Mouse (Mus musculus): ENCODE results near the gene Usp22.
"Not testable (repeated sequence)": the region's sequence is repeated elsewhere in the genome, so short reads cannot be mapped to it uniquely, and the experiment has no call there.

Gene Usp22

DNA sequence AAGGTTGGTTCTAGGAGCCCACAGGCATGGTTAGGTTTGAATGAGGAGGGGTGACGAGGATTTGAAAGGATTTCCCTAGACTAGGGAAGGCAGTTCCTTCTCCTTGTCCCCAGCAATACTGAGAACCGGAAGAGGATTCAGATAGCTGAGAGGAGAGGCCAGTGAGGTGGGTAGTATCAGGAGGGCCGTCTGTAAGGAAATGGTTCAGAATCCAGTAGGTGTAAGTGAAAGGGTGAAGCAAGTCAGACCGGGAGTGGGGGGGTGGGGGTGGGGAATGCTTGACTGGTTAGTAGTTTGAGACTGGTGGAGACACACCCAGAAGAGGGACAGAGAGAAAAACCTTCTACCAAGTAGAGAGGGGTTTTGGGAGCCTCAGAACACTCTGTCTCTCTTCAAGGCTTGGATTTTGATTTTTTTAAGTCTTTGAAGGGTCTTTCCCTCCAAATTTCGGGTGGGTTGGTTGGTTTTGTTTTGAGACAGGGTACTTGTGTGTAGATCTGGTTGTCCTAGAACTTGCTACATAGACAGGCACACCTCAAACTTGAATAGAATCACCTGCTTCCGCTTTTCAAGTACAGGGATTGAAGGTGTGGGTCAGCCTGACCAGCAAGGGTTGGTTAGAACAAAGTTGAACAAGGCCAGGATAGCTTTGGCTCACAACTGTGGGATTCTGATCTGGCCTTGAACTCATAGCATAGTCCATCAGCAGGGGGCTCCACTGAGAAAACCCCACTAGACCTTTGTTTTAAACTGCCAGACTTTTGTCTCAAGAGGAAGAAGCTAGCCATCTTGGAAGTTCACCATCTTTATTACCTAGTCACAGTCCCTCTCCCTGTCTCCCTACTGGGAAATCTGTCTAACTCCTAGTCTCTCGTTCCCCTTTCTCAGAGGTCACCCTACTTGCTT, 31.0 kb downstream of the Usp22 start:
- DNase-seq (ENCODE audit: low read depth, low spot score) = no peak

GRCm38 (mm10) chr11:61142941-61143530, 31.8 kb downstream of the Usp22 start:
- DNase-seq (ENCODE audit: low read depth, low spot score) = no peak

DNA sequence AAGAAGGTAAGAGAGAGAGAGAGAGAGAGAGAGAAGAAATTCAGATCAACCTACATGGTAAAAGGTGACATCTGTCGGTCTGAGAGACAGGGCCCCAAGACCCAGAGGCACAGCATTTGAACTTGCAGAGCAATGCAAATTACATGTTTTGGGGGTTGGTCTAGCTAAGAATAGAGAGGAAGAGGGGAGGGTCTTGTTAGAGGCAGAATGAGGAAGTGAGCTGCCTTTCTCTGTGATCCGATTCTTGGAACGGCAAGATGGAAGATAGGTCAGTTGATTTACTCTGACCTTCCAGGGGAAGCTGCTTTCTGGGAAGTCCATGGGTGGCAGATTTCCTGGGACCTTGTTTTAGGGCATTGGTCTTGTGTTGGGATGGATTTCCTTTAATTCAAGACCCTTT, 32.6 kb downstream of the Usp22 start:
- no peak for DNase-seq (ENCODE audit: low read depth, low spot score)

DNA sequence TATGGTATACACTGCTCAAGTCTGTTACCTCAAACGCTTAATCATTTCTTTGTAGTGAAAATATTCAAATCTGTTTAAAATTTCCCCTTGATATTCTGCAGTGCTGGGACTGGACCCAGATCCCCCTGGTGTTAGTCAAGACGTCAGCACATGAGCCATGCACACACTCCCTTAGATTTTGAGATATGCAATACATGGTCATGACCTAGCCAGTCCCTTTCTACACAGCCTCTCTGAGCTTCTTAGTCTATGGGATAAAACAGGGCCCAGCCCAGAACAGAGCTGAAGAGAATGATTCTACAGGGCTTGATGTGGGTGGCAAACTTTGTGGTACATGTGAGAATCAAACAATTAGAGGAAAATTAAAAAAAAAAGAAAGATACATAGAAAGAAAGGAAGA, 33.2 kb downstream of the Usp22 start:
- no peak for DNase-seq (ENCODE audit: low read depth, low spot score)

GRCm38 (mm10) chr11:61132943-61133342, 41.9 kb downstream of the Usp22 start:
- DNase-seq (ENCODE audit: low read depth, low spot score) = no peak

GRCm38 (mm10) chr11:61130646-61131045, 44.2 kb downstream of the Usp22 start:
- not testable (repeated sequence) for DNase-seq (ENCODE audit: low read depth, low spot score)

GRCm38 (mm10) chr11:61129305-61129704, 45.5 kb downstream of the Usp22 start:
- no peak for DNase-seq (ENCODE audit: low read depth, low spot score)

DNA sequence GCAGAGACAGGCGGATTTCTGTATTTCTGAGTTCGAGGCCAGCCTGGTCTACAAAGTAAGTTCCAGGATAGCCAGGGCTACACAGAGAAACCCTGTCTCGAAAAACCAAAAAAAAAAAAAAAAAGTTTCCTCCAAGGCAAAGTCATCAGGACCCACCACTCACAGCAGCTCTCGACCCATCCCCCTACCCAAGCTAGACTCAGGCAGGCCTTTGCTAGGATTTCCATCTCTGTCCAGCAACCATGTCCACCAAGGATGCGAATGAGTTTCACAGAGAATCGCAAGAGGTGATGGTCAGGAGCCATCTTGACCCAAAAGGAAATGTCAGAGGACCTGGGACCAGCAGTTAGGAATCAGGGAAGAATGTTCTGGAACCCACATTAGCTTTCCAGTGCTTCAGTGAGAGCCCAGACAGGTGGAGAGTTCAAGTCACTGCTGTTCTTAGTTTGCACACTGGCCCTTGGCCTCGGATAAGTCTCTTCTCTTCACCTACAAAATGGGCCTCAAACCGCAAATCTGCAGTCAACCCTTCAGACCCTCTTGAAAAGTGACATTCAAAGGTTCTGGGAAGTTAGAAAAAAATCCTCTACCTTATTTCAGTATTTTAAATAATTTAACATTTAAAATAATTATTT, 47.3 kb downstream of the Usp22 start:
- DNase-seq (ENCODE audit: low read depth, low spot score) = no peak

DNA sequence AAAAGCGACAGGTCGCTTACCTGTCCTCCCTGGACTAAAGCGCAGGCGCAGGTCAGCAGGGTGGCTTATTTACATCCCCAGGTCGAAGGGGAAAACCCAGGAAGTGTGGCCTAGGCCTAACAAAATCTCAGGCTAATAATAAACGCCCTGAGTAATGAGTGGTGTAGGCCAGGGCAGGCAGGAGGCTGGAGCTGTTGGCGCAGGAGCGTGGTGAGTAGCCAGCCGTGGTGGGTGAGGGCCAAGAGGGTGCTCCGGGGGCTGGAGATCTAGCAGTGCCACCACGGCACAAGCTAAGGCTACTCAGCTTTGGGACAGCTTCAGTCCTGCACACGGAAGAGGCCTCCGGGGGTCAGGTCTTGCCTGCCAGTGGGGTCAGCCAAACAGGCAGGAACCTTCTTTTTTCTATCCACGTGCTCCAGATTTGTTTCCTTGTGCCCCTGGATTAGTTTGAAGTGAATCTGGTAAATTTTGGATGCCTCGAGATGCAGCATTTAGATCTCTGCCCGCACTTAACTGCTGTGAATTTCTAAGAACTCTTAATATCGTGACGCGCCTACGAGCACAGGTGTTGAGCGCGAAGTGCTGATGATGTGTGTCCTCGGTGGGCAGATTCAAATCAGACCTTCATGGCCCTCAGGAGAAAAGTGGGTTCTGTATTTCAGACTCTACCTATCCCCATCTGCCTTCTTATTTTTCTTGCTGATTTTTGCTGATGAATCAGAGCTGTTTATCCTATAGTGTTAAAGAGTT, 48.1 kb downstream of the Usp22 start, which contains the start of gene Tnfrsf13b:
Tnfrsf13b (plus strand) TSS at position 150 of the 750 bp plus-strand sequence.
- DNase-seq (ENCODE audit: low read depth, low spot score) = no peak

GRCm38 (mm10) chr11:61125970-61126369, 48.9 kb downstream of the Usp22 start:
- no peak for DNase-seq (ENCODE audit: low read depth, low spot score)

DNA sequence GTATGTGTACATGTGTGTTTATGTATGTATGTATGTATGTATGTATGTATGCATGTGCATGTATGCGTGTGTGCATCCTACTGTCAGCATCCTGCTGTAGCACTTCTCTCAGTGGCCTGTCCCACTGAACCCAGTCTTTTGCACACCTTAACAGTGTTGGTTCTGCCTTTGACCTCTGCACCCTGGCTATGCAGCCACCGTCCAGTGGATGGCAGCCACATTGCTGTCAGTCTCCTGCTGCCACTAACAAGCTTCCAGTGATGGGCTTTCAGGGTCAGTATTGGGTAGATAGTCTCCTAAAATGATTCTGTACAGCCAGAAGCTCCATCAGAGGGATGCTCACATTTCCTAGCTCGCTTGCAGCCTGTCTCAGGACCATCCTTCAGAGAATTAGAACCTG, 51.0 kb downstream of the Usp22 start:
- DNase-seq (ENCODE audit: low read depth, low spot score) = no peak

DNA sequence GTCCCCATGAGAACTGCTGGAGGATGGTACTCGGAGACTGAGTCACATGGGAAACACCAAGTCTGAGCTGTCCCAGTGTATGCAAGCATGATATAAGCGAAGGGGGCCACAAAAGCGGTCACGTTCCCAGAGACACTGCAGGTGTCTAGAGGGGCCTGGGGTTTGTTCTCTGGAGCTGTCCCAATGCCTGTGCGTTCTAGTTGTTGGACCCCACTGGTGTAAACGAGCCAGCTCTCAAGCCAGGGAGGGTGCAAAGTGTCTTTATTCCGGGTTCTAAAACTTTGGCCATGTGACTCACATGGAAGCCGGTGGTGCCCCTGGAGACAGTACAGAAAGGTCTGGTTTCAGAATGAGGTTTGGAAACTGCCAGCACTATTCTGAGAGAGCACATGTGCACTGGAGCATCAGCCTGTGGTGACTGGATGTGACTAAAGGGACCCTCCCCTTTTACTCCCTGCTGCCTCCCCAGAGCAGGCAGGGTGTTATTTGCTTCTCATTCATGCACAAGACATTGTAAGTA, 52.0 kb downstream of the Usp22 start:
- no peak for DNase-seq (ENCODE audit: low read depth, low spot score)

DNA sequence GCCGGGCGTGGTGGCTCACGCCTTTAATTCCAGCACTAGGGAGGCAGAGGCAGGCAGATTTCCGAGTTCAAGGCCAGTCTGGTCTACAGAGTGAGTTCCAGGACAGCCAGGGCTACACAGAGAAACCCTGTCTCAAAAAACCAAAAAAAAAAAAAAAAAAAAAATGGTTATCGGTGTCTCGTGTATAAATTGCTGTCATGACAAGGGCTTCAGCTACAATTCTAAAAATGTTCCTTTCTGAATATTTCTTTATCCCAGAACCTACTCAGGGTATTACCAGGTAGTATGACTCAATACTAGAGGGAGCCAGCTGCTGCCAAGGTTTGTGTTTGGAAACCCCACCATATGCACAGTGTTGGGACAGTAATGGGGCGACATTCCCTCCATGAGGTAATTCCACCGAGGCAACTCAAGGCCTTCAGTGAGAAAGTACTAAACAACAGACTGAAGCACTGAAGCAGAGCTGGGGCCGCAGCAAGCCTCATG, 52.5 kb downstream of the Usp22 start:
- DNase-seq (ENCODE audit: low read depth, low spot score) = no peak

- DNase-seq (ENCODE audit: low read depth, low spot score) = no peak
These were observed 54.8 kb downstream of the Usp22 start for GRCm38 (mm10) chr11:61119996-61120583.

- no peak for DNase-seq (ENCODE audit: low read depth, low spot score)
These were observed 58.6 kb downstream of the Usp22 start for GRCm38 (mm10) chr11:61116226-61116625.

GRCm38 (mm10) chr11:61112323-61112995, 62.4 kb downstream of the Usp22 start:
- DNase-seq (ENCODE audit: low read depth, low spot score) = no peak

DNA sequence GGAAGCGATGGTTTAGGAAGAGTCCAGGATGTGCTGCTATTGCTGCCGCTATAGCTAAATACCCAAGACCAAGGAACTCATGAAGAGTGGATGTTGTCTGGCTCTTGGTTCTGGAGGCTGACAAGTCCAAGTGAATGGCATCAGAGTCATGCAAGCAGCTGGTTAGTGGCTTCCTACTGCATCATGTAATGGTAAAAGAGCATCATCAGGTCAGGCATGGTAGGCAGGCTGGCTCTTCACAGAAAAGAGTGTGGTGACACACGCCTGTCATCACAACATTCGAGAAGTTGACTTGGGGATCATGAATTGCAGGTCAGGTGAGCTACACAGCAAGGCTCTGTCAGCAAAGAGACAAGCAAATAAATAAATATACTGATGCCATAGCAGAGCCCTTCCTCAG, 63.4 kb downstream of the Usp22 start:
- no peak for DNase-seq (ENCODE audit: low read depth, low spot score)

- DNase-seq (ENCODE audit: low read depth, low spot score) = no peak
These were observed 63.9 kb downstream of the Usp22 start for GRCm38 (mm10) chr11:61110928-61111327.

DNA sequence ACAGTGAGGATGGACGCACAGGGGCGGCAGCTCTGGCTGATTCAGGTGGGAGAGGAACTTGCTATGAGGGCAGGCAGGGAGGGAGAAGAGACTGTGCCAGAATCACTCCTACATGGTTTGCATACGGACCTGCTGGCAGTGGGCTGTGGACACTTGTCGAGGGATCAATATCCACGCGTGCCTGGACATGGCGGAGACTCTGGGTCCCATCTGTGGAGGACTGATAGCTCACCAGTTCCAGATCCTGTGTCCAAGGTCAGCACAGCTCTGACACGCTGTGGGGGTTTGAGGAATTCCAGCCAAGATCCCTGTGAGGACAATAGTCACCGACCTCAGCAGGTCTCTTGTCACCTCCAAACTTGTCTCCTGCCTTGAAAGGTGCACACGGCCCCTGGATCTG, 64.7 kb downstream of the Usp22 start:
- DNase-seq (ENCODE audit: low read depth, low spot score) = no peak

DNA sequence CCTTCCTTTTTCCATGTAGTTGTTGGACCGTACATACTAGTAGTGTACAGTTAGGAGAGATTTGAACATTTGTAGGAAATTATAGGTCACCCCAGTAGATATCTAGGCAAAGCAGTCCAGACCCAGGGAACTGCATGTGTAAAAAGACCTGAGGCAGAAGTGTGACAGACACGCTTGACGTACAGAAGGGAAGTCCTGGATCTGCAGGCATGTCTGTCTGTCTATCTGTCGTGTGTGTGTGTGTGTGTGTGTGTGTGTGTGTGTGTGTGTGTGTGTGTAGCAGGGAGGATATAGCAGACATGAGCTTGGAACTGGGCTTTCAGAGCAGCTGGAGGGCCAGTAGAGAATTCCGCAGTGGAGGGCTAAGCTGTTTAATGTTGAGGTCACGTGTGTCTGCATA, 65.1 kb downstream of the Usp22 start:
- no peak for DNase-seq (ENCODE audit: low read depth, low spot score)

Data from WW6 (cell line).